Mouse (Mus musculus): ENCODE data around the gene Dmkn. TPM values are rescaled to one million over a fixed set of nuclear protein-coding genes. Genes with fewer than 3 reads are reported as not detected.
"Not testable (repeated sequence)": the region's sequence is repeated elsewhere in the genome, so short reads cannot be mapped to it uniquely, and the experiment has no call there.

Dmkn gene
- polyA plus RNA-seq, 1 experiment from 2014 or later = not detected

DNA sequence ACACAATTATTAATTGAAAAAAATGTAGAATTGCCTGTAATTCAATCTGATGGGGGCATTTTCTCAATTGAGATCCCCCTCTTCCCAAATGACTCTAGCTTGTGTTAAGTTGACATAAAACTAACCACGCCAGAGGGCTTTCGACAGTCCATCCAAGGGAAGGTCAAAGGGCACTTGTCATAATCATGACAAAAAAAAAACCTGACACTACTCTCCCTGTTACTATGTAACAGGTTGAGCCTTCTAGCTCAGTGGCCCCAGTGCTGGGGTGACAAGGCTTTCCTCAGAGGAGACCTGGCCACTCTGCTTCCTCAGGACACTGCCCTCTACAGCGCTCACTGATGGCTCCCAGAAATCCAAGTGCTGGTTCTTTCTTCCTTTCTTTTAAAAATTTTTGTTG, 60.8 kb downstream of the Dmkn start:
- Histone ChIP-seq H3K9ac (no peak overlapping the region), H3K27me3 (replicated peaks) (peaks cover 4% of the 10 kb centered on the region; the same call in 1 of the 2 replicates), H3K9me3 (replicated peaks) (no peaks in the 10 kb centered on the region), H3K4me1 (peaks cover 17% of the 10 kb centered on the region), H3K4me2 (no peak overlapping the region), H3K36me3 (no peaks in the 10 kb centered on the region), H3K27ac (no peak overlapping the region), H3K4me3 (no peak overlapping the region)
- no peak for ATAC-seq
- 77% methylated on average over 3 of the region's 3 CpGs for WGBS (ENCODE audit: insufficient replicate concordance)

DNA sequence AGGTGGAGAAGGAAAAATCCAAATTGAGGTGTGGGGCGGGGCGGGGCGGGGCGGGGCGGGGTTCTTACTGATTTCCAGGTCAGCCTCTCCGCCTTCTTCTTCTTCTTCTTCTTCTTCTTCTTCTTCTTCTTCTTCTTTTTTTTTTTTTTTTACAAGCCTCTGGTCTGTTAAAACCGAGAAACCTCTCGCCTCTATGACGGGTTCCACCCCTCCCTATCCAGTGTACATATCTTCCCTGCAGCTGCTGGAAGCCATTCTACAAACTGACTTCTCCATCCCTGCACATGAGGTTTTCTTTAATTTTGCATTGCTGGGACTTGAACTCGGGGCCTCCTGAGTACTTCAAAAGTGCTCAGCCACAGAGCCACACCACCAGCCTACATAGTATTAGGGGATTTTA, 63.1 kb downstream of the Dmkn start:
- no peaks in the 10 kb centered on the region for H3K4me1 ChIP-seq
- H3K27me3 ChIP-seq (replicated peaks) = no peaks in the 10 kb centered on the region
- no peak overlapping the region for H3K4me2 ChIP-seq
- 73% methylated on average over 9 of the region's 10 CpGs for WGBS (ENCODE audit: insufficient replicate concordance)
- no peak overlapping the region for H3K9ac ChIP-seq
- no peak for ATAC-seq
- no peaks in the 10 kb centered on the region for H3K36me3 ChIP-seq
- H3K27ac ChIP-seq = no peak overlapping the region
- H3K9me3 ChIP-seq (replicated peaks) = no peaks in the 10 kb centered on the region
- H3K4me3 ChIP-seq = no peak overlapping the region

DNA sequence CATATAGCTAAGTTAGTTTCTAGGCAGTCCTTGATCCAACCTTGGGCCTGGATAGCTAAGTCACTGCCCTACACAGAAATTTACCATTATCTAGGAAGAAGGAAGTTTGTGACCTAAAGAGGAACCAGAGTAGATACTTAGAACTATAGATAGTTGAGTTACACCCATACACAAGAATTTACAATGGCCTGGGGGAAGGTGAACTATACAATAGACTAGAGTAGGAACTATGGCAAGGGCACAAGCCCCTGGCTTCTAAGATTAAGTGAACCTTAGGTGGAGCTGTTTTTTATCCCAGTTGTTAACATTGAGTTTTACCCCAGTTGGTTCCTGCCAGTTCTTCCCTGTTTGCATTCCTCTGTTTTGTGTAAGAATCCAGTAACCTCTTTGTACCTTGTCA, 65.3 kb downstream of the Dmkn start:
- not testable (repeated sequence) for H3K4me2 ChIP-seq; H3K4me3 ChIP-seq; H3K4me1 ChIP-seq; H3K27me3 ChIP-seq (replicated peaks); H3K36me3 ChIP-seq; H3K9me3 ChIP-seq (replicated peaks); H3K27ac ChIP-seq; H3K9ac ChIP-seq; ATAC-seq

DNA sequence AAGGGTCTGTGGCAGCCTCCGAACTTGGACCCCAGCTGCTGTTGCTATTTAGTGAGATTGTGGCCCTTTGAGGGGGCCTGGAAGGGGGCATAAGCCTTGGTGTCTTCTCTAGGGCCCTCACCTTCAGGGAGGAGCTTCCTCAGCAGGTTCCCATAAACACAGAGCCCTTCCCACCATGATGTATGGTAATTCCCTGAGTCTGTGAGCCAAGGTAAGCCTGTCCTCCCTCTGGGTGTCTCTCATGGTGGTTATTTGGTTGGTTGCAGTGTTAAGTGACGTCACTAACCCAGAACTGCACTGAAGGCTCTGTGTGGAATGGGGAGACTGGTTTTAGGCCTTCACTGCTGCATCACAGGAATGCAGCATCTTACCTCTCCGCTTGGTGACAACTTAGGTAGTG, 65.9 kb downstream of the Dmkn start:
- WGBS (ENCODE audit: insufficient replicate concordance) = 53% methylated on average over 3 of the region's 3 CpGs

More for the DNA sequence above, 65.9 kb downstream of the Dmkn start:
- no peak overlapping the region for H3K9ac ChIP-seq
- H3K4me3 ChIP-seq = no peak overlapping the region
- no peak overlapping the region for H3K4me2 ChIP-seq
- no peak overlapping the region for H3K27ac ChIP-seq
- ATAC-seq = no peak
- no peaks in the 10 kb centered on the region for H3K27me3 ChIP-seq (replicated peaks)
- no peaks in the 10 kb centered on the region for H3K36me3 ChIP-seq
- H3K4me1 ChIP-seq = peaks cover 5% of the 10 kb centered on the region; the same call in 1 of the 2 replicates
- no peaks in the 10 kb centered on the region for H3K9me3 ChIP-seq (replicated peaks)

Other genes starting within 250 kb of the Dmkn start
- 4.0 and 4.8 TPM in 2 replicates for gene Arhgap33, start 228.7 kb upstream of the Dmkn start, polyA plus RNA-seq (2016; fragmentation: Nextera tagmentation; extraction: Ambion mirVana)
- 5.0 and 5.4 TPM in 2 replicates for gene Hspb6, start 211.6 kb upstream of the Dmkn start, polyA plus RNA-seq (2016; fragmentation: Nextera tagmentation; extraction: Ambion mirVana)
- 5.3 and 5.6 TPM in 2 replicates for gene Proser3, start 211.5 kb upstream of the Dmkn start, polyA plus RNA-seq (2016; fragmentation: Nextera tagmentation; extraction: Ambion mirVana)
- gene Lin37, start 203.9 kb upstream of the Dmkn start, polyA plus RNA-seq (2016; fragmentation: Nextera tagmentation; extraction: Ambion mirVana) = 30.3 and 31.4 TPM in 2 replicates
- 51.9 and 55.1 TPM in 2 replicates for gene U2af1l4, start 200.5 kb upstream of the Dmkn start, polyA plus RNA-seq (2016; fragmentation: Nextera tagmentation; extraction: Ambion mirVana)
- 5.8 and 6.7 TPM in 2 replicates for gene Gm49396, start 200.4 kb upstream of the Dmkn start, polyA plus RNA-seq (2016; fragmentation: Nextera tagmentation; extraction: Ambion mirVana)
- gene Psenen, start 200.1 kb upstream of the Dmkn start, polyA plus RNA-seq (2016; fragmentation: Nextera tagmentation; extraction: Ambion mirVana) = 83.3 and 87.9 TPM in 2 replicates
- gene Igflr1, start 198.3 kb upstream of the Dmkn start, polyA plus RNA-seq (2016; fragmentation: Nextera tagmentation; extraction: Ambion mirVana) = 3.0 and 3.9 TPM in 2 replicates
- gene Kmt2b, start 175.0 kb upstream of the Dmkn start, polyA plus RNA-seq (2016; fragmentation: Nextera tagmentation; extraction: Ambion mirVana) = 4.5 and 4.9 TPM in 2 replicates
- 0.17 and 0.20 TPM in 2 replicates for gene Zbtb32, start 164.8 kb upstream of the Dmkn start, polyA plus RNA-seq (2016; fragmentation: Nextera tagmentation; extraction: Ambion mirVana)
- 0.25 and 0.33 TPM in 2 replicates for gene Upk1a, start 150.9 kb upstream of the Dmkn start, polyA plus RNA-seq (2016; fragmentation: Nextera tagmentation; extraction: Ambion mirVana)
- 691 and 732 TPM in 2 replicates for gene Cox6b1, start 137.6 kb upstream of the Dmkn start, polyA plus RNA-seq (2016; fragmentation: Nextera tagmentation; extraction: Ambion mirVana)
- gene Etv2, start 127.9 kb upstream of the Dmkn start, polyA plus RNA-seq (2016; fragmentation: Nextera tagmentation; extraction: Ambion mirVana) = 0.12 and 0.19 TPM in 2 replicates
- gene Rbm42, start 113.4 kb upstream of the Dmkn start, polyA plus RNA-seq (2016; fragmentation: Nextera tagmentation; extraction: Ambion mirVana) = 83.1 and 83.5 TPM in 2 replicates
- 47.8 and 50.4 TPM in 2 replicates for gene Haus5, start 98.8 kb upstream of the Dmkn start, polyA plus RNA-seq (2016; fragmentation: Nextera tagmentation; extraction: Ambion mirVana)
- not detected in 2 replicates for gene Pmis2, start 92.2 kb upstream of the Dmkn start, polyA plus RNA-seq (2016; fragmentation: Nextera tagmentation; extraction: Ambion mirVana)
- 0.65 and 1.0 TPM in 2 replicates for gene 2200002J24Rik, start 64.8 kb upstream of the Dmkn start, polyA plus RNA-seq (2016; fragmentation: Nextera tagmentation; extraction: Ambion mirVana)
- gene Atp4a, start 51.5 kb upstream of the Dmkn start, polyA plus RNA-seq (2016; fragmentation: Nextera tagmentation; extraction: Ambion mirVana) = 1.8 and 1.9 TPM in 2 replicates
- gene Tmem147, start 34.2 kb upstream of the Dmkn start, polyA plus RNA-seq (2016; fragmentation: Nextera tagmentation; extraction: Ambion mirVana) = 125 and 126 TPM in 2 replicates
- not detected in 2 replicates for gene Gapdhs, start 20.1 kb upstream of the Dmkn start, polyA plus RNA-seq (2016; fragmentation: Nextera tagmentation; extraction: Ambion mirVana)
- 0.19 and 0.41 TPM in 2 replicates for gene Sbsn, start 12.3 kb upstream of the Dmkn start, polyA plus RNA-seq (2016; fragmentation: Nextera tagmentation; extraction: Ambion mirVana)
- gene Krtdap, start 24.1 kb downstream of the Dmkn start, polyA plus RNA-seq (2016; fragmentation: Nextera tagmentation; extraction: Ambion mirVana) = not detected in 2 replicates
- gene Ffar2, start 60.0 kb downstream of the Dmkn start, polyA plus RNA-seq (2016; fragmentation: Nextera tagmentation; extraction: Ambion mirVana) = 0.21 and 0.53 TPM in 2 replicates
- gene Ffar3, start 92.4 kb downstream of the Dmkn start, polyA plus RNA-seq (2016; fragmentation: Nextera tagmentation; extraction: Ambion mirVana) = not detected in 2 replicates
- not detected in 2 replicates for gene Ffar1, start 97.8 kb downstream of the Dmkn start, polyA plus RNA-seq (2016; fragmentation: Nextera tagmentation; extraction: Ambion mirVana)
- gene Cd22, start 116.6 kb downstream of the Dmkn start, polyA plus RNA-seq (2016; fragmentation: Nextera tagmentation; extraction: Ambion mirVana) = 0.21 and 0.38 TPM in 2 replicates
- gene Mag, start 151.1 kb downstream of the Dmkn start, polyA plus RNA-seq (2016; fragmentation: Nextera tagmentation; extraction: Ambion mirVana) = 0.13 and 0.20 TPM in 2 replicates
- gene Hamp2, start 160.9 kb downstream of the Dmkn start, polyA plus RNA-seq (2016; fragmentation: Nextera tagmentation; extraction: Ambion mirVana) = not detected in 2 replicates
- 0.38 TPM in 1 of 2 replicates, not detected in the other for gene Hamp, start 180.3 kb downstream of the Dmkn start, polyA plus RNA-seq (2016; fragmentation: Nextera tagmentation; extraction: Ambion mirVana)
- gene Usf2, start 193.0 kb downstream of the Dmkn start, polyA plus RNA-seq (2016; fragmentation: Nextera tagmentation; extraction: Ambion mirVana) = 13.9 and 18.1 TPM in 2 replicates
- 27.3 and 28.2 TPM in 2 replicates for gene Lsr, start 209.7 kb downstream of the Dmkn start, polyA plus RNA-seq (2016; fragmentation: Nextera tagmentation; extraction: Ambion mirVana)
- gene Fam187b, start 210.0 kb downstream of the Dmkn start, polyA plus RNA-seq (2016; fragmentation: Nextera tagmentation; extraction: Ambion mirVana) = 1.9 and 2.8 TPM in 2 replicates